Mouse (Mus musculus) embryo, embryonic 10 days (tissue): ENCODE data around the gene Setd3.

ENCODE experiments used
- DNase-seq: peaks from one replicate; pipeline ENCODE4 v3.0.0-alpha.2; 2015; ENCODE audit warnings: low spot score

Gene Setd3

DNA sequence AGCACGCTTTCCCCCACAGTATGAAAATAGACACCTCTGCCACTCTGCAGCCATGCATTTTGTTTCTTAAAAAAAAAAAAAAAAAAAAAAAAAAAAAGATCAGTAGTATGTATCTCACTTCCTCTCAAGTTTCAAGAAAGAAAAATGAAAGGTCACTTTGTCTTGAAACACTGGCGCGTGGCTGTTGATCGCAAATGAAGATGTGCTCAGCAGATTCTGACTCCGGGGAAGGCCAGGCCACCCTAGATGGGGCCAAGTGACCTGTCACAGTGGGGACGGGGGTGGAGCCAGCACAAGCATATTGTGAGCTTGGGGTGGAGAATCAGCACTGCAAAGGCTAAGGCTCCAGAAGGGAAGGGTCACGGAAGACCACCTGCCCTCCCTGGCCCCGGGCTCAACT lies 24.8 kb upstream of the Setd3 start:
- DNase-seq = no peak

DNA sequence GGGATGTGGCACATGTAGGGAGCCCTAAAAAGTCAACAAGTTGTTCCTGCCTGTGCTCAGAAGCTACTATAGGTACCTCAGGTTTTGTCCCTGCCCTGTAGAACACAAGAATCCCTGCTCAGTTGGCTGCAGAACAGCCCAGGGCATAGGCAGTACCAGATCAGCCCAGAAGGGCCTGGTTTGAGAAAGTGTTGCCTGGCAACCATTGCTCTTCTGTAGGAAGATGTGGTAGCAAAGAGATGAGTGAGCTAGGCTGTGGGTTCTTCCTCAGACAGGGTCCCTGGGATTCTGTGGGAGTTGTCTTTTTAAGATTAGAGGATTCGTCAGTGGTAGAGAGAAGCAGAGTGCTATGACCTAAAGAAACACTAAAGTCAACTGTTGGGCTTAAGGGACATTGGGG lies 21.0 kb upstream of the Setd3 start:
- DNase-seq = no peak

DNA sequence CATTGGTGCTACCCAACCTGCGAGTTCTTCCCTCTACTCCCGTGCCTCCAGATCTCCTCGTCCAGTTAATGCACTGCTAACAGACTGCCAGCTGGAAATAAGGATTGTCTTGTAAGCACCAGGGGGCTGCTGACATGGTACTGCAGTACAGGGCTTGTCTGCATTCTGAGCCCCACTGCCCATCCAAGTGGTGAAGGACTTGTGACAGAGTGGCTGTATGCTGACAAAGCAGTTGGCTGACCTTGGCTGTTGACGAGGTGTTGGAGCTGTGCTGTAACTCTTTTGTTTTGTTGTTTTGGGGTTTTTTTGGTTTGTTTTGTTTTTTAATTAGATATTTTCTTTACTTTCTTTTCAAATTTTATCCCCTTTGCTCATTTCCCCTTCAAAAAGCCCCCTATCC lies 19.3 kb upstream of the Setd3 start:
- no peak for DNase-seq

DNA sequence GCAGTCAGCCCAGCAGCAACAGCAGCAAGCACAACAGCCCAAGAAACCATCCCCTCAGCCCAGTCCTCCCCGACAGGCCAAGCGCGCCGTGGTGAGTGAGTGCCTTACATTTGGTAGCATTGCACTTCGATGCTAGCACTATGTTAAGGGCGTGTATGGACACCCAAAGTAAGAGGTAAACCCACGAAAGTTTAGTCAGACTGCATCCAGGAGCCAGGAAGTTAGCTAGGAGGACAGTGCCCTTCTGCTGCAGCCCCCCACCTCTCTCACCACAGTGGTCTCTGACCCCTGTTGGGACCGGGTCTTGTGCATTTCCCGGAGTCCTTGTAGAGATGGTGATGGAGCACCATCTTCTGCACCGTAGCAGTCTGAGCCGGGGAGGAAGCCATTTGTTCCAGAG lies 16.6 kb upstream of the Setd3 start:
- DNase-seq = no peak

DNA sequence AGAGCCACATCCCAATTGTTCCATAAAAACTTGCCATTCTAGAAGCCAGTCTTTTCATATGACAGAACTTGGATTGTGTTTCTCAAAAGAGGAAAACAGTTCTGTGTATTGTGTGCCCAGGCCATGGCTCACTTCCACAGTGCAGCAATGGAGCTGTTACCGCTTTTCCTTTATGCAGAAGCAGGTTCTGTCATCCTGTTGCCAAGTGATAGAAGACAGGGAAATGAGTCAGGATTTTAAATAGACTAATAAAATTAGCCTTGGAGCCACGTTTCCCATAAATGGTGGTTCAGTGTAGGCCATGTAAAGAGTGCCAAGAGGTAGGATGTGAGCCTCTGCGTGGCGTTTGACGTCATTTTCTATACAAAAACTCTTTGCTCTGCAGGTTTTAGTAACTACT lies 14.8 kb upstream of the Setd3 start:
- no peak for DNase-seq

DNA sequence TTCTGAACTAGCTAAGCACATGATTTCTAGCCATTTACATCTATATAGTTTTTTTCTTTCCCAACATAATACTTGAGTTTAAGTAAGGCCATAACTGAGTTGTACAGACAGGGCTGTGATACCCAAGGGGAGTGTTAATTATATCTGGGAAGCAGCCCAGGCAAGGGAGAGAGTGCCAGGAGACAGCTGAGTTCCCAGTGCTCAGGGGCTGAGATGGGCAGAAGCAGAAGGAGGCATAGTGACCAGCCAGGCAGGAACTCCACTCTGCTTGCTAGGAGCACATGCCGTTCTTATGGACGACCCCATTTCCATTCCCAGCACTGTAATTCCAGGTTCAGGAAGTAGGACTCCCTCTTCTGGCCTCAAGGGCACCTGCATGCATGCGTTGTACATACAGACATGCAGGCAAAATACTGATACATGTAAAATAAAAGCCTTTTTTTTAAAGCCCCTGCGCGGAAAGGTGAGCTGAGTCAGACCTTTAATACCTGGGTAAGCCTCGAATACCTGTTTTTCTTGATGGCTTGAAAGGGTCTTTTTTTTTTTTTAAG lies 8.5 kb upstream of the Setd3 start:
- no peak for DNase-seq

DNA sequence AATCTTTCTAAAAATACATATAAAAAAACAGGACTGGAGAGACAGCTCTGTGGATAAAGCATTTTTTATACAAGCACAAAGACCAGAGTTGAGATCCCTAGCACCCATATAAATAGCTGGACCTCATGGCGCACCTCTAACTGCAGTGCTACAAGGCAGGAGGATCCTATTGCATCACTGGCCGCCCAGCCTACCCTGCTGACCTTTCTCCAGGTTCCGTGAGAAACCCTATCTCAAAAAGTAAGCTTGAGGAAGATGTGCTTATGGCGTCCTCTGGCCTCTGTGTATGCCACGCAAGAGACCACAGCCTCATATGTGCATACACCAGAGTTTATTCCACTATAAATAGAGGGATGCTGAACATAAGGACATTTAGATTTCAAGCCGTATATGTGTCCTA lies 2.6 kb upstream of the Setd3 start:
- DNase-seq = no peak

DNA sequence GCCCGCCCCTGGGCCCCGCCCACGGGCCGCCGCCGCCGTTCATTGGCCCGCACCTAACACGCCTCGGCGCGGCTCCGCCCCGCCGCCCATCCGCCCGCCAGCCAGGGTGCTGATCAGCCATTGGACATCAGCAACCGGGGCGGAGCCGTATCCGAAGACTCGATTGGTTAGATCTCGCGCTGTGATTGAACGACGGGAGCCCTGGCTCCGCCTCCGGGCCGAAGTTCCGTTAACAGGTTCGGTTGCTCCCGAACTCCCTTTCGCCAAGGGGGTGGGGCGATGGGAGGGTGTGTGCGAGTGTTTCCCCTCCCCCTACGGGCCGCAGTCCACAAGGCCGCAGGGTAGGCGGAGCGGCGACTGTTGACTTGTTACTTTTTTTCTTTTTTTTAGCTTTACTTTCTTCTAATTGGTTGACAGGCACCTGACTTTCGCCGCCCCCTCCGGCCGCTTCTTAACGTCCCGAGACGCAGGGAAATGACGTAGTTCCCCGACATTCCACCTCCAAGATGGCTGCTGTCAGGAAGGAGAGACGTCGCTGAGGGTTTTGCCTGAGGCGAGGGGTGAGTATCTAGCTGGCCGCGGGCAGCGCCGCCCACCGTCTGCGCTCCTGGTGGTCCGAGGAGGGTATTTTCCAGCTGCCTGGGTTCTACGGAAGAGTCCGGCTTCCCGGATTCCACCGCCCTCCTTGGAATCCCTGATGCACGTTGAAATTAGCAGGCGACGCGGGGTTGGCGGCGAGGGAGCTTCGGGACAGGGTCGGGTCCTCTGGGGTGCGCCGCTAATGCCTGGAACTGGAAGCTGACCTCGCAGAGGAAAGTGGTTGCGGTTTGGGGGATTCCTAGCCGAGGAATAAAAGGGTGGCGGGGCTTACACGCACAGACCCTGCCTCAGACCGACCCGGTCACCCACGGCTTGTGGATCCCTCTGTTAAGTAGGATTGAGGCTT lies 480 bp upstream of the Setd3 start, which contains the start of gene Ccnk:
Gene Ccnk (plus strand): TSS at position 259 of the 946 bp plus-strand sequence.
- peak; percentile 99 for DNase-seq

DNA sequence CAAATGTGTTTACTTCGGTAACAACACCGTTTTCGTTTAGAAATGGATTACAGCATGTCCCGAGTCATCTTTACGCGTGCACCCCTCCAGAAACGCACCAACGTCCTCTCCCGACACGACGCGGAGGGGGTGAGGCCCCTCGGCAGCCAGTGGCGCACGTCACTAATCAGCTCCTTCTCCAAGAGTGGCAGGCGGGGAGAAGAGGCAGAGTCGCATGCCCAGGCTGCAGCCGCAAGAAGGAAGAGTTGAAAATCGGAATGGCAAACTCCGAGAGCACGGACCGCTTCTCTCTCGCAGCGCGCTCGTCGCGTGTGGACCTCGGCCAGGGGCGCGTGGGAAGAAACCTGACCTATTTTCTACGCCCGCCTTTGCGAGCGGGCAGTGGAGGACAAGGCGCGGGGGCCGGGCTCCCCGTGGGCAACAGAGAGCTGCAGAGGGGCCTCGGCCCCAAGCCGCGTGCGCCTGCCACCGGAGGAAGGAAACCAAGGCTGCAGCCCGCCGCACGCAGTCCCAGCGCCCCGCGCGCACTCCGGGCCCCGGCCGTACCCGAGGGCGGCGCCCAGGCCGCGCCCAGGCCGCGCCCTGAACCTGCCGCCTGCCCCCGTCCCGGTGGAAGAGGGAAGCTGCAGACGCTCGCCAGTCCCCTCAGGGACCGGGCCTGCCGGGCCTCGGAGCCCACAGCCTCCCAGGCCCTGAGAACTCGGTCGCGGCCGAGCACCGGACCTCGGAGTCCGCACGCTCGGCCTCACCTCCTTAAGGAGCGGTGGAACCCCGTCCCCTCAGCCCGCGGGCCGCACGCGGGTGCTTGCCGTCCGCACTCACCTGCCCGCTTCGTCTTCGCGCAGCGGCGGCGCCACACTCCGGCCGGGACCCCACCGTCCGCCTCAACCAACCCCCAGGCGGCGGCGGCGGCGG lies 526 bp downstream of the Setd3 start:
- peak; percentile 78 for DNase-seq

DNA sequence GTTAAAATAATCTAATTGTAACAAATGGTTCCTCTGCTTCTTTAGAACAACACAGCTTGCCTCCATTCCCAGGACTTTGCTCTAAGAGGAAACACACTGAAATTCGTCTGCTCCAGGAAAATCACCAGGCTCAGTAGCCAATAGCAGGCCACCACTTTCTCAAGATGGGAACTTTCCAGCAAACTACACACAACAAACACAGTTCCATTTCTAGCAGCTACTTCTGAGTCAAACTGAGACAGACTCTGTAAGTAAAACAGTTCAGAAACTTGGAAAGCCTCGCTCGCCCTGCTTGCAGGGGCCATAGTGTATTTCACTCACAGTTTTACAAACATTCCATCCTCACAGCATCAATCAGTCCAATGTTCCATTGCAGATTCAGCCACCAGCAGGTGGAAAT lies 2.7 kb downstream of the Setd3 start:
- DNase-seq = no peak

DNA sequence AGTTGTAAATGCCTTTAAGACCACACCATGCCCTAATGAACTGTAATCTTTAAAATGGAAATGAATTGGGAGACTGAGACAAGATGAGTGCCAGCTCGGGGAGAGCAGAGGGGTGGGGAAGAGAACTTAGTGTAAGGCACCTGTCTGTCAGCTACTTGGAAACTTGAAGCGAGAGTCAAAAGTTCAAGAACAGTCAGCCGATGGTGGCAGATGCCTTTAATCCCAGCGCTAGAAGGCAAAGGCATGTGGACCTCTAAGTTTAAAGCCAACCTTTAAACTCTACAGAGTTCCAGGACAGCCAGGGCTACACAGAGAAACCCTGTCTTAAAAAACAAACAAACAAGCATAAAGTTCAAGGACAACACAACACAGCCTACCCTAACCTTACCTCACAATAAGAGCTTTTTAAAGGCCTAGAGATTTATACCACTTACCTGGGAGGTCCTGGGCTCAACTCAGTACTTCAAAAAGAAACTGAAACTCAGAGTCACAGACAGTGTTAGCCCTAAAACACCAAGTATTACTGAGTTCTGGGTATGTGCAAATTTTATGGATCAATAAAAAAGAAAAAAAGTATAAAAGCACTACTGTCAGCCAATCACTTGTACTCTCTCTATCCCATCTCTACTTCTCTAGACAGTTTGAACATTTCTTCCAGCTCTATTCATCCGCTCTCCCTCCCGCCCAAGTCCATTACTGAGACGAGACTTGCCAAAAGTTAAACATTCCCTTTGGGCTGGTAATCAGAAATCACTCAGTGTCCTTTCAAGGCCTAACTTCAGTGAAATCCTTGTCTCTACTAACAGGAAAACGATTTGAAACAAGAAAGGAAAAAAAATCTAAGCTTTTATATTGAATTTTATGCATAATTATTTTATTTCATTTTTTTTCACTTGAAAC lies 4.3 kb downstream of the Setd3 start:
- DNase-seq = no peak

DNA sequence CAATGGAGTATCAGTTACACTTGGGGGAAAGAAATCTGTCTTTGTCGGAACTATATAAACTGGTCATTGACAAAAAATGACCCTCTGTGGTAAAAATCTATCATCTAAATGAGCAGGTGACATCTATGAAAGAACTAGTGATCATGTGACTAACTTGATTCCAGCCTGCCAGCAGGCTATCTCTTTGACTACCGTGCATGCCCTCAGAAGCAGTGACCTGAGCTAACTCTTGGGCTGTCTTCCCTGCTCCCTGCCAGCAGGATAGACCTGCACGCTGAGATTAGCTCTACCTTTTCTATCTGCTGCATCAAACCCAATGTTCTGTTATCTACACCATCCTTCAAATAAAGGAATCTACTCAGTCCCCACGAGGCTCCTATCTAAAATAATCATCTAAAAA lies 6.5 kb downstream of the Setd3 start:
- no peak for DNase-seq

DNA sequence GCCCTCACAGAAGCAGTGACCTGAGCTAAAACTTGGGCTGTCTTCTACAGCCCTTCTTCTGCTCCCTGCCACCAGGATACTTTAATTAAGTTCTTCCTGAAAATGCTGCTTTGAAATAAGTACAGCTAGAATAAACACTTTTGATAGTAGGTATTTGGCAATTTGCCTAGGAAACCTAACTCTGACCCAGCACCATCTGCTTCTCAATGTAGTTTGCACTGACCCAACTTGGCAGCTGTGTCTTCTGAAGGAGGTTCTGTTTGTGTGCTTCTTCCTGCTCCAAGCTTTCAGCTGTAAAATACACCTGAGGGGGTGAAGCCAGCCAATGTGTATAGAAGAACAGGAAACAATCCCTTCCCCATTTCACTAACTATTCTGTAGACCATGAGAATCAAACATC lies 7.8 kb downstream of the Setd3 start:
- DNase-seq = no peak

DNA sequence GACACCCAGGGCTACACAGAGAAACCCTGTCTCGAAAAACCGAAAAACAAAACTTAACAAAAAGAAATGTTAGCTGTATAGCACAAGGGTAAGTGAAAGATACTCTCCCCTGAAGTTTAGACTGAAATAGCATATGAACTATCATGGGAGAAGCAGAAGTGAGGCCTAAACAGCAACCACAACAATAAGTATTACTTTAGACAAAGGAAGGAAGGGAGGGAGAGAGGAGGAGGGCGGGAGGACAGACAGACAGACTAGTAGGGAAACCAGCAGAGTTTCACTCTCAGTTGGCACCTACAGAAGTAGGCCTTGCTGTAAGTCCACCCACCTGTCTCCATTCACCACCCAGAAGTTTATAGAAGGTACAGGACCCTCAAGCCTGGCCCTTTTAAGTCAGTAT lies 8.6 kb downstream of the Setd3 start:
- DNase-seq = no peak

DNA sequence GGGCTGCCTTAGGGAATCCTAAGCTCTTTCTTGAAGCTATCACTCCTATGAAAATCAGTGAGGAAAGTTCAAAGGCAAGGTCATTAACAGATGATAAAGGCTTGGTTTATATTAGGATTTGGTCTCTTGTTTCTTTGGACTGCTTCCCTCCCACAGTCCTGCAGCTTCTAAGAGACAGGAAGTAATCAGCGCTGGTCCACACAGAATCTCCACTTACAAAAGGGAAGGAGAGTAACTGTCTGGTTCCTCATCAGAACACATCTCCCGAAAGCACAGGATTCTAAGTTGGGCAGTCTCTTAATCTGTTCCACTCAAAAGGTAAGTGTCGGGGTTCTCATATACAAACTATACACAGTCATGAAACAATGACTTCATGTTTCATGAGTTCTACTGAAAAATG lies 10.2 kb downstream of the Setd3 start:
- DNase-seq = no peak

DNA sequence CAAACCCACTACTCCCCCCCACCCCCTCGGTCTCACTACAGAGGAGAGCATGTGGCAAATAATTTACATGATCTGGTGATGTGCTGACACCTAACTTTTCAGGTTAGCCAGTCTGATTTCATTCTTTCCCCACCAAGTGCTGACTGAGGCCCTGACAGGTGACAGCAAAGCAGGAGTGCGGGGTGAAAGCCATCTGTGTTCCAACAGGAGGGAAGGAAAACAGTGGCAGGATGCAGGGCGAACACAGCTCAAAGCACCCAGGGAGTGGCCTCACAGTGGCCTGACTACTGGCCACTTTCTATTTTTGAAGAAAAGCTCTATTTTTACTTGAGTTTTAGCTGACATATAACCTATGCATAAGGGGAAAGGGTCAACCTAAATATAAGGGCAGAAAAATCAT lies 15.4 kb downstream of the Setd3 start:
- DNase-seq = no peak

DNA sequence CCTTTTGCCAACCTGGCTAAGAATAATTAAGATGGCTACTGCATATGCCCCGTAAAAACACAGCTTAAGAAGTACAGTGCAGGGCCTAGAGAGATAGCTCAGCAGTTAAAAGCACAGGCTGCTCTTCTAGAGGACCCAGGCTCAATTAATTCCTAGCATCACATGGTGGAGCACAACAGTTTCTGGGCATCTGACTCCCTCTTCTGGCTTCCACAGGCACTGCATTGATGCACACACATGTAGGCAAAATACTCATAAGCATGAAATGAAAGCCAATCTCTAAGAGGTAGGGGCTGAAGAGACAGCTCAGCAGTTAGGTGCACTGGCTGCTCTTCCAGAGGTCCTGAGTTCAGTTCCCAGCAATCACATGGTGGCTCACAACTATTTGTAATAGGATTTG lies 17.1 kb downstream of the Setd3 start:
- peak; percentile 60 for DNase-seq

DNA sequence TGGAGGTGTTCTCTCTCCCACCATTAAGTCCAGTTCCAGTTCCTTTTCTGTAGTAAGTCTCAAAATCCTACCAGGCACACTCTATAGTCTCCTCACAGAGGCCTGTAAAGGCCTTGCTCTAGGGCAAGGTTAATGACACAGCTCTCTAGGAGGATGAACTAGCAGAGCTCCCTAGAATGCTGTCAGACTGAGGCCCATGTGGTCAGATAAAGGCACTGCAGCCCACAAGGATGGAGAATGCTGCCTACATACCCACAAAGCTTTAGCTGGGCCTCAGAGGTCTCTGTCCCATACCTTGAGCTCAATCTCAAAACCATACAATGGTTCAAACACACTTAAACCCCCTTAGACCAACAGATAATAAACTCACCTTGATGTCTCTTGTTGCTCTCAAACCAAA lies 19.3 kb downstream of the Setd3 start:
- DNase-seq = no peak

DNA sequence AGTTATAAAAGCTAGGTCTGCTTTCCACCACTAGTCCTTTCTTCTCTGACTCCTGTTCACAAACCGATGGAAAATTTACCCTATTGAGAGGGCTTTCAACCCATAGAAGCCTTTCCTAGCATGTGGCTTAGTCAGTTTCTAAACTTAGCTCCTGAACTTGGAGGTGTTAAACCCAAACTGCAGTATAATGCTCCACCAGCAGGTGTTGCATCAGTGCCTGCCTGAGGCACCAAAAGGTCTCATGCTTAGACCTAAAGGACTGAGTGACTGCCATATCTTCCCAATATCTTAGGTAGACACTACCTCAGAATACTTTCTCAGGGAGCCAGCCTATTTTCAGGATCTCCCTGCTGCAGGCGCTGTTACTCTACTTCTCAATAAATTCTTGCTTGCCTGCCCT lies 26.4 kb downstream of the Setd3 start:
- DNase-seq = no peak

DNA sequence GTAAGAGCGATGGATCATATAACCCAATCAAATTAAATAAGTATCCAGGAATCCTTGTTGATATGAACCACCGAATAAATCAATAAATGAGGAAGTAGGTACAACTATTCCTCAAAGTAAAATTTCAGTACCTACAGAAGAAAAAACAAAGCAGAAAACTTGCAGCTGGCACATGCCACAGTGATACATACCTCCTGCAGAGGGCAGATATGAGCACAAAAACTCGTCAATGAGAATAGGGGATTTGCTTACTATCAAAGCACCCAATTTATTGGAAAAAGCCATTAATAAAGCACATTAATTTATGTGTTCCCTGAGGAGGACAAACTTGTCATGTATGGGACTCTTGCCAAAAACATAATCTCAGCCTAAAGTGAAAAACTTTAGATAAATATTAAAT lies 29.4 kb downstream of the Setd3 start:
- no peak for DNase-seq

DNA sequence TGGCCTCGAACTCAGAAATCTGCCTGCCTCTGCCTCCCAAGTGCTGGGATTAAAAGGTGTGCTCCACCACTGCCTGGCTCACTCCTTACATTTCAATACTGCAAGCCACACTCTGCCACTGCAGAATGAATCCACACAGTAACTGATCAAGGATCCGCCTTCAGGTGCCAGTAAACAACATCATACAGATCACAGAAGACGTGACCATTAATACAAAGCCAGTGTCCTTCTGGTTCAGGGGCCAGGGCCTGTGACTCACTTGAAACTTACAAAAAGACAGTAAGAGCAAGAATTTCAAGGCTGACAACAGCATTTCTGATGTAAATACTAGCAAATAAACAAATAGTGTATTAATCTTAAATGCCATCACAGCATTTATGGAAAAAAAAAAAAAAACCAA lies 33.9 kb downstream of the Setd3 start:
- no peak for DNase-seq
